8 mouse cellular contexts compared by ENCODE assay signal in genomic region chr1:120074307-120074702, GRCm38 (mm10). TPM values are rescaled to one million over a fixed set of nuclear protein-coding genes. Genes with fewer than 3 reads are reported as not detected.
DNase-seq lines count a peak whose midpoint lies in the region; ATAC-seq and TF ChIP-seq lines count a peak whose summit lies in the region.

No protein-coding gene starts in this region.

- H3K36me3 ChIP-seq in hindbrain, embryonic 10.5 days = no peaks in the 10 kb centered on the region
- H3K36me3 ChIP-seq in hindbrain, embryonic 16.5 days (ENCODE audit: control insufficient read depth, insufficient read depth, low read length) = no peaks in the 10 kb centered on the region
- no peaks in the 10 kb centered on the region for H3K36me3 ChIP-seq in E14TG2a.4 (ENCODE audit: insufficient read depth, low read length)
- H3K36me3 ChIP-seq in embryonic facial prominence, embryonic 10.5 days (replicated peaks) = no peaks in the 10 kb centered on the region
- H3K36me3 ChIP-seq in liver, embryonic 15.5 days (replicated peaks) = no peaks in the 10 kb centered on the region

- no peak overlapping the region for H3K4me2 ChIP-seq in hindbrain, embryonic 16.5 days (ENCODE audit: low read length)
- peak overlapping the region; percentile 58 for H3K4me2 ChIP-seq in liver, embryonic 15.5 days

- H3K27me3 ChIP-seq in hindbrain, embryonic 10.5 days (ENCODE audit: insufficient read depth, poor library complexity, severe bottlenecking) = peaks cover 55% of the 10 kb centered on the region
- peaks cover 16% of the 10 kb centered on the region for H3K27me3 ChIP-seq in hindbrain, embryonic 16.5 days (replicated peaks; ENCODE audit: control insufficient read depth, insufficient read depth, low read length)
- peaks cover 22% of the 10 kb centered on the region for H3K27me3 ChIP-seq in E14TG2a.4 (ENCODE audit: insufficient read depth, low read length)
- H3K27me3 ChIP-seq in embryonic facial prominence, embryonic 10.5 days (replicated peaks; ENCODE audit: low read depth, poor library complexity, severe bottlenecking) = peaks cover 37% of the 10 kb centered on the region
- H3K27me3 ChIP-seq in liver, embryonic 15.5 days = peaks cover 29% of the 10 kb centered on the region

- no peak overlapping the region for H3K27ac ChIP-seq in hindbrain, embryonic 10.5 days
- no peak overlapping the region for H3K27ac ChIP-seq in hindbrain, embryonic 16.5 days (ENCODE audit: low read depth, low read length)
- H3K27ac ChIP-seq in embryonic facial prominence, embryonic 10.5 days (replicated peaks) = peak overlapping the region; percentile 57
- peak overlapping the region; percentile 51; the same call in 1 of the 2 replicates for H3K27ac ChIP-seq in liver, embryonic 15.5 days (replicated peaks)

- H3K4me3 ChIP-seq in hindbrain, embryonic 10.5 days = peak overlapping the region; percentile 52
- H3K4me3 ChIP-seq in hindbrain, embryonic 16.5 days (ENCODE audit: low read length) = no peak overlapping the region
- H3K4me3 ChIP-seq in E14TG2a.4 (replicated peaks; ENCODE audit: low read length) = peak overlapping the region; percentile 68
- H3K4me3 ChIP-seq in embryonic facial prominence, embryonic 10.5 days = peak overlapping the region; percentile 62
- H3K4me3 ChIP-seq in liver, embryonic 15.5 days (replicated peaks) = peak overlapping the region; percentile 49; the same call in 1 of the 2 replicates

- DNase-seq in hindbrain, embryonic 10.5 days (ENCODE audit: low spot score) = no peak
- peak; percentile 20 for DNase-seq in embryonic facial prominence, embryonic 10.5 days (ENCODE audit: low spot score)
- DNase-seq in testis, postnatal 10 days (ENCODE audit: low spot score) = no peak
- no peak for DNase-seq in B cell, adult 2 months
- DNase-seq in right cerebral cortex, postnatal 14 days = no peak

- peaks cover 37% of the 10 kb centered on the region for H3K4me1 ChIP-seq in hindbrain, embryonic 10.5 days (replicated peaks)
- H3K4me1 ChIP-seq in hindbrain, embryonic 16.5 days (ENCODE audit: control insufficient read depth, insufficient read depth, low read depth, low read length) = peaks cover 7% of the 10 kb centered on the region
- H3K4me1 ChIP-seq in E14TG2a.4 (replicated peaks; ENCODE audit: low read depth, low read length) = peaks cover 84% of the 10 kb centered on the region
- peaks cover 52% of the 10 kb centered on the region for H3K4me1 ChIP-seq in embryonic facial prominence, embryonic 10.5 days
- H3K4me1 ChIP-seq in liver, embryonic 15.5 days (replicated peaks) = peaks cover 4% of the 10 kb centered on the region

- ATAC-seq in hindbrain, embryonic 16.5 days = no peak
- ATAC-seq in liver, embryonic 15.5 days (ENCODE audit: insufficient read depth) = peak; percentile 4; the same call in 1 of the 2 replicates

- 11% methylated on average over 4 of the region's 4 CpGs for WGBS in hindbrain, embryonic 10.5 days
- 28% methylated on average over 4 of the region's 4 CpGs for WGBS in hindbrain, embryonic 16.5 days
- 17% methylated on average over 4 of the region's 4 CpGs for WGBS in embryonic facial prominence, embryonic 10.5 days
- WGBS in liver, embryonic 15.5 days (ENCODE audit: insufficient replicate concordance) = 18% methylated on average over 4 of the region's 4 CpGs

- H3K9me3 ChIP-seq in hindbrain, embryonic 10.5 days = no peaks in the 10 kb centered on the region
- no peaks in the 10 kb centered on the region for H3K9me3 ChIP-seq in hindbrain, embryonic 16.5 days (ENCODE audit: control insufficient read depth, low read length)
- H3K9me3 ChIP-seq in E14TG2a.4 (ENCODE audit: low read length) = no peaks in the 10 kb centered on the region
- H3K9me3 ChIP-seq in embryonic facial prominence, embryonic 10.5 days = no peaks in the 10 kb centered on the region
- H3K9me3 ChIP-seq in liver, embryonic 15.5 days (replicated peaks) = no peaks in the 10 kb centered on the region

- H3K9ac ChIP-seq in hindbrain, embryonic 16.5 days (ENCODE audit: low read depth, low read length) = no peak overlapping the region
- H3K9ac ChIP-seq in liver, embryonic 15.5 days = no peak overlapping the region

- no peak for TF ChIP-seq CTCF in E14TG2a.4 (conservative IDR thresholded peaks at IDR 0.05; ENCODE audit: low read length)

RNA-seq across cellular contexts. Expression of gene Tmem37, which starts 0.4 kb away (rescaled TPM):
- polyA plus RNA-seq in hindbrain, embryonic 10.5 days (2016; fragmentation: Nextera tagmentation; extraction: Ambion mirVana) = 10.0 and 10.4 TPM in 2 replicates
- polyA plus RNA-seq in hindbrain, embryonic 16.5 days (2015; fragmentation: Nextera tagmentation; extraction: Ambion mirVana) = 7.7 and 10.1 TPM in 2 replicates
- polyA plus RNA-seq in embryonic facial prominence, embryonic 10.5 days (2016; fragmentation: Nextera tagmentation; extraction: Ambion mirVana) = 5.2 and 7.2 TPM in 2 replicates
- polyA plus RNA-seq in liver, embryonic 15.5 days (2015; fragmentation: Nextera tagmentation; extraction: Ambion mirVana) = 84.6 and 97.7 TPM in 2 replicates

RNA-seq across cellular contexts. Expression of gene Dbi, which starts 46.6 kb away (rescaled TPM):
- polyA plus RNA-seq in hindbrain, embryonic 10.5 days (2016; fragmentation: Nextera tagmentation; extraction: Ambion mirVana) = 764 and 766 TPM in 2 replicates
- 1,503 and 1,756 TPM in 2 replicates for polyA plus RNA-seq in hindbrain, embryonic 16.5 days (2015; fragmentation: Nextera tagmentation; extraction: Ambion mirVana)
- polyA plus RNA-seq in embryonic facial prominence, embryonic 10.5 days (2016; fragmentation: Nextera tagmentation; extraction: Ambion mirVana) = 693 and 727 TPM in 2 replicates
- 835 and 898 TPM in 2 replicates for polyA plus RNA-seq in liver, embryonic 15.5 days (2015; fragmentation: Nextera tagmentation; extraction: Ambion mirVana)

RNA-seq across cellular contexts. Expression of gene 3110009E18Rik, which starts 46.7 kb away (rescaled TPM):
- polyA plus RNA-seq in hindbrain, embryonic 10.5 days (2016; fragmentation: Nextera tagmentation; extraction: Ambion mirVana) = 22.6 and 26.0 TPM in 2 replicates
- polyA plus RNA-seq in hindbrain, embryonic 16.5 days (2015; fragmentation: Nextera tagmentation; extraction: Ambion mirVana) = 9.3 and 13.3 TPM in 2 replicates
- 19.8 and 20.7 TPM in 2 replicates for polyA plus RNA-seq in embryonic facial prominence, embryonic 10.5 days (2016; fragmentation: Nextera tagmentation; extraction: Ambion mirVana)
- polyA plus RNA-seq in liver, embryonic 15.5 days (2015; fragmentation: Nextera tagmentation; extraction: Ambion mirVana) = 4.9 and 5.8 TPM in 2 replicates

Comparison
In these comparisons a context has a peak if more than half of its experiments do, and no peak if none do; other contexts are left out.
1. H3K27ac ChIP-seq: peak in embryonic facial prominence, embryonic 10.5 days (single experiment) and liver, embryonic 15.5 days (single experiment); none in hindbrain, embryonic 10.5 days (single experiment) and hindbrain, embryonic 16.5 days (single experiment).